Mouse (Mus musculus) left cerebral cortex, adult 2 months (tissue): ENCODE results near the gene Cfdp1. TPM values are rescaled to one million over a fixed set of nuclear protein-coding genes. Genes with fewer than 3 reads are reported as not detected.

Experiments used
- DNase-seq, 2 experiments: peaks; one replicate each; pipeline ENCODE4 v3.0.0; 2021 to 2022; ENCODE audit warnings: low spot score in 2 of 2, mixed read lengths in 1 of 2; ENCODE audit errors: extremely low spot score in 1 of 2
- H3K27ac ChIP-seq: fragments of 200-600 bp; 2 replicates; pipeline ENCODE4 v1.8.1; 2022
- H3K4me3 ChIP-seq: fragments of 200-600 bp; 2 replicates; pipeline ENCODE4 v1.8.1; 2022
- CTCF ChIP-seq: fragments of 200-600 bp; IDR thresholded peaks from 2 replicates; pipeline ENCODE4 v1.8.1; 2022; ENCODE audit warnings: antibody characterized with exemption, mild to moderate bottlenecking, moderate library complexity
- intact Hi-C: fragments of 180-260 bp; cut with DNase I; formaldehyde crosslinking; loops from one replicate; pipeline ENCODE4 v1.15.1; 2025
- total RNA-seq, 2 experiments: library from RNA; stranded (reverse); gene quantifications; 2 replicates each; pipeline ENCODE4 v1.2.3; 2021

Gene Cfdp1
- total RNA-seq, 2 experiments from 2014 or later = 75.4 to 83.1 TPM

DNA sequence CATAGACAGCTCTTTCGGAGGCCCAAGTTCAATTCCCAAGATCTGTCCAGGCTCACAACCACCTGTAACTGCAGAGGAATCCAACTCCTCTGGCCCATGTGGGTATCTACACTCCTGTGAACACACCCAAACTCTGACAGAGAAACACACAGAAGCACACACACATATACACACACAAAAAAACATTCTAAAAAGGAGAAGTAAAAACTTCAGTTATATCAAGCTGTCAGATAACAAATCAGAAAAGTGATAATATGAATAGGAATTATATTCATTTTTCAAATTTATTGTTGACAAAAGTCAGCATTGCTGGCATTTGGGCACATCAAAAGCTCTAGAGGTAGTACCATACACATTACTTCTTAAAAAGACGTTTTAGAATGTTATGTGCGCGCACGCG lies 7.3 kb downstream of the Cfdp1 start:
- no peak for DNase-seq
- Histone ChIP-seq H3K27ac (no peak overlapping the region), H3K4me3 (no peak overlapping the region)
- TF ChIP-seq CTCF = no peak
- intact Hi-C loops = no loop called here

- TF ChIP-seq CTCF = peak; percentile 62
- no peak for DNase-seq
- Histone ChIP-seq H3K27ac (no peak overlapping the region), H3K4me3 (no peak overlapping the region)
- intact Hi-C loops = loop anchor here (1.0 kb wide), 1 partner anchor 157 kb away; no protein-coding TSS in a partner anchor
Observed at GRCm38 (mm10) chr8:111835540-111835939, 18.6 kb downstream of the Cfdp1 start.

DNA sequence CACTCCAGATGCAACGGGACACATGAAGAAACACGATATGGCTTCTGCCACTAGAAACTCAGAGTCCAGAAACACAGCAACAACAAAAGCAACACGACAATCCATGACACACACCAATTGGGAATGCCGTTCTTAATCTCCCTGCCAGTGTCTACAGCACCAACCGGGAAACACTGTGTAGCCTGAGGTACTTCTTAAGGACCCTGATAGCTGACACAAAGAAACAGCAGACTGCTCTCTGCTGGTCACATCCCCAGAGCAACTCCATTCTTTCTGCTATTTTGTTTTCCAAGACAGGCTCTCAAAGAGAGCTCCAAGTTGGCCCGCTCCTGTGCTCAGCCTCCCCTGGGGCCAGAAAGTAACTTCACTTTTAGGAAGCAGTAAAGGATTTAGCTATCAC lies 20.1 kb downstream of the Cfdp1 start:
- Histone ChIP-seq H3K4me3 (no peak overlapping the region), H3K27ac (no peak overlapping the region)
- DNase-seq = no peak
- intact Hi-C loops = no loop called here
- no peak for TF ChIP-seq CTCF

GRCm38 (mm10) chr8:111832983-111833382 lies 21.1 kb downstream of the Cfdp1 start:
- no peak for TF ChIP-seq CTCF
- DNase-seq = no peak
- intact Hi-C loops = no loop called here
- no peak overlapping the region for H3K27ac ChIP-seq
- H3K4me3 ChIP-seq = no peak overlapping the region

DNA sequence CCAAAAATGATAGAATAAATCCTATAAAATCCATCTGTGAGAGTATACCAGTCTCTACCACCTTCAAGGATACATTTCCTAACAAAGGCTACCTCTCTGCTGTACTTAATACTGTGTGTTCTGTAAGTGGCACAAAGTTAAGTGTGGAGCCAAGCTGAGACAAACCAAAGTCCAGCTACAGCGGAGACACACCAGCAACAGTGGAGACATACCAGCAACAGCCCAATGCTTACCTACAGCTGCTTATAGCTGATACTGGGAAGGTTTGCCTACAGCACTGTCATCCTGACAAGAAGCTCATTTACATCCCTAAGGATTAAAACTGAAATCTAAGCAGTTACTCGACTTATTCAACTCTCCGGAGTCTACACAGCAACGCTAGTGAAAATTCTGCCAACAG lies 22.1 kb downstream of the Cfdp1 start:
- TF ChIP-seq CTCF = no peak
- H3K27ac ChIP-seq = no peak overlapping the region
- intact Hi-C loops = no loop called here
- no peak for DNase-seq
- no peak overlapping the region for H3K4me3 ChIP-seq

DNA sequence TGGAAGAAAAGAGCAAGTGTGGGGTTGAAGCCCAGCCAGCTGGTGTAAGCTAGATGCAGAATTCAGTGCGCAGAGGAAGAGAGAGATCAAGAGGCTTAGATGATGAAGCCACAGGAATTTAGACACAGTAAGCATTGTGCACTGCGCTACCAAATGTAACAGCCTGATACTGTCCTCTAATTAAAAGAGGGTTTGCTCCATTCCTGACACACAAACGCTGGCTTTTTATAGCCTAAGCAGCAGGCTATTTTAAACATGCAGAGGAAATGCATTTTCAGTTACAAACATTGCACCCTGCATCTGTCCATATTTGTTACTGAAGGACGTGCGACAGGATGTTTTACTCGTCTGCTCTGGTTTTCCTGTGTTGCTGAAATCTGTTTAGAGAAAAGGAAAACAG lies 25.5 kb downstream of the Cfdp1 start:
- no peak for TF ChIP-seq CTCF
- DNase-seq = no peak
- intact Hi-C loops = no loop called here
- no peak overlapping the region for H3K4me3 ChIP-seq
- peak overlapping the region; percentile 7; the same call in 1 of the 2 replicates for H3K27ac ChIP-seq

DNA sequence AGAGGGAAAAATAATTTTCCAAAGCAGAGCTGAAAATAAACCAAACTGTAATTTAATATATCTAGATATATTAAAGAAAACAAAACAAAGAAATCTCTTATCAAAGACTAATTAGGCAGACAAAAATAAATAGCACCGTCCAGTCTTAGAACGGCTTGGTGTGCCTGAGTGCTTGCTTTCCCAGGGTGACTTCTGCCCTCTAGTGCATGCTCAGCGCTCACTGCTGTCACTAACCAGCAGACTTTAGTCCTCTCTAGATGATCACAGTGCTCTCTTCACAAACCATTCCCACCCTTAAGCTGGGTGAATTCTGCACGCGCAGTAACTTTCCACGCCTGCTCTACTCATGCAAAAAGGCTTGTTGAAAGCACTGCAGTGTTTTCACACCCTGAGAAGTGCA lies 28.9 kb downstream of the Cfdp1 start:
- intact Hi-C loops = no loop called here
- TF ChIP-seq CTCF = peak; percentile 51
- no peak for DNase-seq
- H3K27ac ChIP-seq = no peak overlapping the region
- H3K4me3 ChIP-seq = no peak overlapping the region

DNA sequence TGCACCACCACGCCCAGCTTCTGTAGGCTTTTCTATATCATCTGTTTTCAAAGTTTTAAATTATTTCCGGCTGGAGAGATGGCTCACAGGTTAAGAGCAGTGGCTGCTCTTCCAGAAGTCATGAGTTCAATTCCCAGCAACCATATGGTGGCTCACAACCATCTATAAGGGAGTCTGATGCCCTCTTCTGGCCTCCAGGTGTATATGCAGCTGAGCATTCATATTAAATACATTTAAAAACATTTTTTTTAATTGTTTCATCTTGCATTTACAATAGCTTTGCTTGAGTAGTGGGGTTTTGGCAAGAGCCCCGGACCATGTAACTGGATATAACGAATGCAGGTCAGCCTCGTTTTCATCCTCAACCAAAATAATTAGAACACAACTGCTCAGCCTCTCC lies 29.8 kb downstream of the Cfdp1 start:
- Histone ChIP-seq H3K27ac (no peak overlapping the region), H3K4me3 (no peak overlapping the region)
- intact Hi-C loops = no loop called here
- DNase-seq = no peak
- TF ChIP-seq CTCF = peak; percentile 43

DNA sequence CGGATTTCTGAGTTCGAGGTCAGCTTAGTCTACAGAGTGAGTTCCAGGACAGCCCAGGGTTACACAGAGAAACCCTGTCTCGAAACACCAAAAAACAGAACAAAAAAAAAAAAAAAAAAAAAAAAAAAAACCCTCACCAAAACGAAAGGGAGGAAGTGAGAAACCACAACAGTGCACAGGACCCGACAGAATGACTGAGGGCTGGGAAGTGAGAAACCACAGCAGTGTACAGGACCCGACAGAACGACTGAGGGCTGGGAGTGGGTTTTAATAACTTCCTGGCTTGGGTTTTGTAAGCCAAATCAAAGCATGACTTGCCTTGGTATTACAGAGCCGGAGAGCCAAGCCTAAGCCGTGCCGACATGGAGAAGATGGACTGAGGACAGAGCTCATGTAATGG lies 32.9 kb downstream of the Cfdp1 start:
- Histone ChIP-seq H3K4me3 (no peak overlapping the region), H3K27ac (no peak overlapping the region)
- no peak for TF ChIP-seq CTCF
- no peak for DNase-seq
- intact Hi-C loops = no loop called here

- Histone ChIP-seq H3K27ac (no peak overlapping the region), H3K4me3 (no peak overlapping the region)
- TF ChIP-seq CTCF = no peak
- DNase-seq = no peak
- intact Hi-C loops = no loop called here
Observed at GRCm38 (mm10) chr8:111820691-111821090, 33.4 kb downstream of the Cfdp1 start.

GRCm38 (mm10) chr8:111820018-111820417 lies 34.1 kb downstream of the Cfdp1 start:
- H3K4me3 ChIP-seq = no peak overlapping the region

GRCm38 (mm10) chr8:111818556-111818955 lies 35.5 kb downstream of the Cfdp1 start:
- intact Hi-C loops = no loop called here
- Histone ChIP-seq H3K4me3 (no peak overlapping the region), H3K27ac (no peak overlapping the region)
- DNase-seq = no peak
- TF ChIP-seq CTCF = no peak

More at GRCm38 (mm10) chr8:111820018-111820417, 34.1 kb downstream of the Cfdp1 start:
- intact Hi-C loops = no loop called here
- DNase-seq = no peak
- H3K27ac ChIP-seq = no peak overlapping the region
- no peak for TF ChIP-seq CTCF

DNA sequence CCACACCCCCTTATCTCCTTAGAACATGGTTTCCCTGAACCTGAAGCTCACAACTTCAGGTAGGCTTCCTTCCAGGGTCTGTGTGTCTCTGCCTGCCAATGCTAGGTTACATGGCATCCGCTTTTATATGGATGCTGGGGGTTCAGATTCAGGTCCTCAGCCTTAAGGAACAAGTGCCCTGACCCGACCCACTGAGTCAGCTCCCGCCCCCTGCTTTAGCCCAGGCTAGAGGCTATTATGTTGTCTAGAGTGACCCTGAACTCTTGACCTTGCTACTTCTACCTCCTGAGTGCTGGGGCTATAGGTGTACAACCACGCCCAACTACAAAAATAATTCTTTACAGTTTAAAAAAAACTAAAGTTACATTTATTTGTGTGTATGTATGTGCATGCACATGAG lies 39.0 kb downstream of the Cfdp1 start:
- no peak for DNase-seq
- no peak overlapping the region for H3K4me3 ChIP-seq
- intact Hi-C loops = no loop called here
- no peak for TF ChIP-seq CTCF
- H3K27ac ChIP-seq = no peak overlapping the region
